Mouse (Mus musculus) hindbrain, postnatal 0 days (tissue): ENCODE measurements around the gene Tspan14. TPM values are rescaled to one million over a fixed set of nuclear protein-coding genes. Genes with fewer than 3 reads are reported as not detected.

Source experiments
- ATAC-seq: fragments of 200-750 bp; cut with Nextera tagmentation; 2 replicates; pipeline ENCODE4 v1.8.0; 2017; ENCODE audit warnings: mild to moderate bottlenecking, moderate TSS enrichment, moderate library complexity
- DNase-seq: peaks from one replicate; pipeline ENCODE4 v3.0.0-alpha.2; 2015; ENCODE audit warnings: low spot score
- H3K27ac ChIP-seq: fragments of 300-500 bp; sonication (generic); 2 replicates; pipeline ENCODE4 v1.5.1; 2014; ENCODE audit warnings: mild to moderate bottlenecking
- H3K27me3 ChIP-seq: fragments of 300-500 bp; sonication (generic); 2 replicates; pipeline ENCODE4 v1.6.1; 2014; ENCODE audit warnings: low read length, mixed read lengths; ENCODE audit not compliant: insufficient read depth
- H3K36me3 ChIP-seq: fragments of 300-500 bp; sonication (generic); 2 replicates; pipeline ENCODE4 v1.6.1; 2014; ENCODE audit warnings: low read length, mixed read lengths; ENCODE audit not compliant: insufficient read depth
- H3K4me1 ChIP-seq: fragments of 300-500 bp; sonication (generic); 2 replicates; pipeline ENCODE4 v1.6.1; 2014; ENCODE audit warnings: antibody characterized with exemption, low read length, mixed read lengths; ENCODE audit not compliant: insufficient read depth
- H3K4me2 ChIP-seq: fragments of 300-500 bp; sonication (generic); 2 replicates; pipeline ENCODE4 v1.6.1; 2014; ENCODE audit warnings: low read depth, mild to moderate bottlenecking, low read length, moderate library complexity, mixed read lengths
- H3K4me3 ChIP-seq: fragments of 300-500 bp; sonication (generic); 2 replicates; pipeline ENCODE4 v1.5.1; 2014; ENCODE audit warnings: low read length
- H3K9ac ChIP-seq: fragments of 300-500 bp; sonication (generic); replicated peaks from 2 replicates; pipeline ENCODE4 v1.6.1; 2014; ENCODE audit warnings: mild to moderate bottlenecking, low read length, moderate library complexity, mixed read lengths
- H3K9me3 ChIP-seq: fragments of 300-500 bp; sonication (generic); 2 replicates; pipeline ENCODE4 v1.6.1; 2016; ENCODE audit warnings: low read length, mixed read lengths
- CTCF ChIP-seq: IDR thresholded peaks from 2 replicates; pipeline ENCODE4 v1.5.1; 2016; ENCODE audit warnings: antibody characterized with exemption, control low read depth, low read depth
- WGBS: fragments of 180-500 bp; shearing (Covaris S2); extraction: QIAGEN DNeasy Blood & Tissue Kit; methylation state at CpG from one replicate; pipeline ENCODE4 v1.1.7; 2014; 5-methylcytosine and 5-hydroxymethylcytosine counted together
- polyA plus RNA-seq: library from polyadenylated mRNA; unstranded; fragments of >200 nt; fragmentation: Nextera tagmentation; extraction: Ambion mirVana; gene quantifications from 2 replicates; pipeline ENCODE4 v1.2.1, GENCODE M21; 2015
- total RNA-seq: library from RNA; depleted of rRNA; stranded (reverse); fragments of >200 nt; gene quantifications from 2 replicates; pipeline ENCODE4 v1.2.3, GENCODE M21; 2014

Gene Tspan14
- total and polyA plus RNA-seq, 2 experiments from 2014 or later: 30.4 to 39.2 TPM

DNA sequence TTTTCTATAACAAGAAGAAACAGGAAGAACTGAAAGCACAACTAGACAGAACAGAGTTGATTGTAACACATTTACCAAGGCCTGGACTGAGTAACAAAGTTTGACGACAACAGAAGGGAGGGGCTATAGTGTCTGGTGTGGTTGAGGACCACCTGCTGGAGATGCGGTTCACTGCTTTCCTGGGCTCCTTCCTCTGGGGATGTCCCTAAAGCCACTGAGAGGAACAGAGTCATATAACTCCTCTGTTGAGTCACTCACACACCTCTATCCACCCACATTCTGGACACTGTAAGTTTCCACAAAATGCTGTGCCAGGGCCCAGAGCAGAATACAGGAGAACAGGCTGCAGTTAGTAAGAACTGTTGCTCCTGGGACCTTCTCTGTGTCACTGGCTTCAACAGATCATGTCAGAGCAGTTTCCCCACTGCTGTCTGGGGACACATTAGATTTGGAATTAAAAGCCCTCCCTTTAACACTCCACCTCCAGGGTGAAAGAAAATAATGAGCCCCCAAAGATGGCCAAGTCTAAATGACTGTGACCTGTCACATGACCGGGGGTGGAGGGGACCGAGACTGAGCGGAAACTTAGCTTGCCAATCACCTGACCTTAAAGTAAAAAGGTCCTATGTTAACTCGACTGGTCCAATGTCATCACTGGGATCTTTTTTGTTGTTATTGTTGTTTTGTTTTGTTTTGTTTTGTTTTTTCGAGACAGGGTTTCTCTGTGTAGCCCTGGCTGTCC is 33.5 kb upstream of the Tspan14 start:
- Histone ChIP-seq H3K4me1 (peaks cover 6% of the 10 kb centered on the region), H3K27ac (no peak overlapping the region), H3K4me3 (no peak overlapping the region), H3K27me3 (no peaks in the 10 kb centered on the region), H3K36me3 (no peaks in the 10 kb centered on the region; the same call in 1 of the 2 replicates), H3K4me2 (no peak overlapping the region), H3K9ac (no peak overlapping the region), H3K9me3 (no peaks in the 10 kb centered on the region)
- WGBS: 82% methylated on average over 7 of the region's 7 CpGs
- ATAC-seq (no peak), DNase-seq (no peak)
- TF ChIP-seq CTCF: no peak

DNA sequence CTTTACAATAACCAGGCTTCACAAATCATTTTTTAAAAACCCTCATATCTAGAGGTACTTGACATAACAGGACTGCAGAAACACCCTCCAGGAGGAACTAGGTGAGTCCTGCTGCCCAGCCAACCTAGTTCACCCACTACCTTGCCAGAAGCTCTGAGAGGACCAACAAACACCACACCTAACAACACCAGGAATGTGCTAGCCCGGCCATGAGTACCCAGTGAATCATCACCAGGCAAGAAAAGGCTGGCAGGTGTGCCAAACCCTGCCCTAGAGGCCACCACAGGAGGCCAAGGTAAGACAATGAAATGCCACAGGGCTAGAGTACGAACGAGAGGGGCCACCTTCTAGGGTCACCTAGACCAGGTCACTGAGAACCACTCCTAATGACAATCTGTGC is 29.6 kb upstream of the Tspan14 start:
- no peaks in the 10 kb centered on the region for H3K9me3 ChIP-seq
- no peak for TF ChIP-seq CTCF
- ATAC-seq: no peak
- no peak overlapping the region for H3K9ac ChIP-seq
- H3K4me1 ChIP-seq: no peaks in the 10 kb centered on the region
- 80% methylated on average over 3 of the region's 3 CpGs for WGBS
- no peak overlapping the region for H3K4me2 ChIP-seq
- no peak overlapping the region for H3K27ac ChIP-seq
- H3K36me3 ChIP-seq: peaks cover 7% of the 10 kb centered on the region; the same call in 1 of the 2 replicates
- no peak for DNase-seq
- H3K4me3 ChIP-seq: no peak overlapping the region
- H3K27me3 ChIP-seq: no peaks in the 10 kb centered on the region

- no peak for ATAC-seq
- 88% methylated on average over 6 of the region's 6 CpGs for WGBS
- DNase-seq: no peak
These were observed 25.9 kb upstream of the Tspan14 start for GRCm38 (mm10) chr14:40992464-40992863.

DNA sequence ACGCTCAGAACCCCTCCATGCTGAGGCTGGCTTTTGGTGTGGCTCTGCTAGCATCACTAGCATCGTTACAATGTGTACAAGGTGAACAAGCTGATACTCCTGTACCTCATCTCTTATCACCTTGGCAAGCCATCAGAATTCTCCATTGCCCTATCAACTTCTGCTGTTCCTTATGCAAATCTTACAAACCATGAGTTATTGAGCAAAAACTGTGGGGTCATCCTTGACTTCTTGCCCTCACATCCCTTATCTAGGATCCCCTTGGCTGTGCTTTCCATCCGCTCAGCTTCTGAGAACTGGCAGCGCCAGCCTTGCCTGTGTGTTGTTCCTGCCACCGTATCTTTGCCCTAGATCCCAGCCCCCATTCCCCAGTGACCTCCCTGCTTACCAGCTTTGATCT is 22.2 kb upstream of the Tspan14 start:
- Histone ChIP-seq H3K27me3 (no peaks in the 10 kb centered on the region), H3K9ac (no peak overlapping the region), H3K4me3 (no peak overlapping the region), H3K9me3 (no peaks in the 10 kb centered on the region), H3K4me1 (no peaks in the 10 kb centered on the region), H3K36me3 (0 out of 2 replicates have a peak, but pooled peaks cover 3% of the 10 kb centered on the region), H3K27ac (no peak overlapping the region), H3K4me2 (no peak overlapping the region)
- no peak for ATAC-seq
- 89% methylated on average over 5 of the region's 5 CpGs for WGBS
- TF ChIP-seq CTCF: no peak
- no peak for DNase-seq

More at GRCm38 (mm10) chr14:40992464-40992863, 25.9 kb upstream of the Tspan14 start:
- Histone ChIP-seq H3K4me3 (no peak overlapping the region), H3K9ac (no peak overlapping the region), H3K27me3 (no peaks in the 10 kb centered on the region), H3K4me2 (no peak overlapping the region), H3K9me3 (no peaks in the 10 kb centered on the region), H3K27ac (no peak overlapping the region), H3K4me1 (no peaks in the 10 kb centered on the region), H3K36me3 (peaks cover 7% of the 10 kb centered on the region; the same call in 1 of the 2 replicates)
- no peak for TF ChIP-seq CTCF

DNA sequence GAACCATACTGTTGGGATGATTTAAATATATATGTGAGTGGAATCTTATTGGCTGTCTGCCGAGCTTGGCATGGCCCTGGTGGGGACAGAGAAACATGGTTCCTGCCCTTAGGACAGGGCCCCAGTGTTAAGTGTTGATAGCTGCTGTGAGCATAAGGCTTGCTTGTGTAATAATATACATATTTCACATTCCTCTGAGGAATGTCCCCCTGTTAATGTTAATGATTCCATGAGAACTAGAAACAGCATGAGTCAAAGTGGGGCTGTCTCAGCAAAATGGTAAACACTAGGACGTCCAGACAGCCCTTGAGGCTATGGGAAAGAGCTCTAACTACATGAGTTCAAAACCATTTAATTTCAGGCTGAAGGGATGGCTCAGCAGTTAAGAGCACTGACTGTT is 20.6 kb upstream of the Tspan14 start:
- no peaks in the 10 kb centered on the region for H3K36me3 ChIP-seq
- no peak overlapping the region for H3K27ac ChIP-seq
- ATAC-seq (no peak), DNase-seq (no peak)
- no peak overlapping the region for H3K4me3 ChIP-seq
- no peaks in the 10 kb centered on the region for H3K27me3 ChIP-seq
- H3K4me1 ChIP-seq: no peaks in the 10 kb centered on the region
- no peak for TF ChIP-seq CTCF
- H3K4me2 ChIP-seq: no peak overlapping the region
- H3K9me3 ChIP-seq: no peaks in the 10 kb centered on the region
- WGBS: 86% methylated on average over 2 of the region's 2 CpGs
- no peak overlapping the region for H3K9ac ChIP-seq

DNA sequence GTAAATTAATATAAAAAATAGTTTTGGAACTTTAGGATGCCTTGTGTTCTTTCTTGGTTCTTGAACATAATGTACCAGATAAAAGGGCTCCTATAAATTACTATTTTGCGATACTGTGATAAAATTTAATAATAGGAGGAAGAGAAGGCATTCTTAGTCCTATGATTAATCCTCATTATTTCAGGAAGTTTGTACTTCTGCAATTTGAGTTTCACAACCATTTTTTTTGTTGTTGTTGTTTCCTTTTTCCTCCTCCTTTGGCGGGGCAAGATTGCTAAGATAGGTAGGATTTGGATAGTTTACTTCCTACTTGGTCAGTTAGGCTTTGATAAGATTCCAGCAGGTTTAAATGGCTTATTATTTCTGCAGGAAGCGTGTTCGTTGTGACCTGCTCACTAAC is 19.0 kb upstream of the Tspan14 start:
- Histone ChIP-seq H3K4me3 (no peak overlapping the region), H3K9ac (no peak overlapping the region), H3K4me2 (no peak overlapping the region), H3K27ac (no peak overlapping the region), H3K27me3 (no peaks in the 10 kb centered on the region), H3K4me1 (no peaks in the 10 kb centered on the region), H3K36me3 (no peaks in the 10 kb centered on the region), H3K9me3 (no peaks in the 10 kb centered on the region)
- TF ChIP-seq CTCF: no peak
- no peak for ATAC-seq
- 89% methylated on average over 4 of the region's 4 CpGs for WGBS
- no peak for DNase-seq

GRCm38 (mm10) chr14:40979723-40980122 is 13.1 kb upstream of the Tspan14 start:
- TF ChIP-seq CTCF: no peak
- H3K27me3 ChIP-seq: no peaks in the 10 kb centered on the region
- no peaks in the 10 kb centered on the region for H3K36me3 ChIP-seq
- ATAC-seq (no peak), DNase-seq (no peak)
- WGBS: 50% methylated on average over 1 of the region's 1 CpGs
- no peak overlapping the region for H3K4me3 ChIP-seq
- no peak overlapping the region for H3K4me2 ChIP-seq
- H3K9me3 ChIP-seq: no peaks in the 10 kb centered on the region
- H3K9ac ChIP-seq: no peak overlapping the region
- no peak overlapping the region for H3K27ac ChIP-seq
- no peaks in the 10 kb centered on the region for H3K4me1 ChIP-seq
